Mouse (Mus musculus) c-Kit-positive CD71-positive TER-119-positive erythroid progenitor cells, embryonic 14.5 days (primary cell): ENCODE measurements around the gene Irx2.

Experiments used
- DNase-seq: peaks from one replicate; pipeline ENCODE4 v3.0.0-alpha.2; 2013; ENCODE audit warnings: low spot score

Irx2 gene

GRCm38 (mm10) chr13:72636331-72636851, 7.8 kb downstream of the Irx2 start:
- DNase-seq: no peak

GRCm38 (mm10) chr13:72637536-72637935, 8.9 kb downstream of the Irx2 start:
- DNase-seq: no peak

- DNase-seq: no peak
Observed at GRCm38 (mm10) chr13:72638401-72639130, 9.9 kb downstream of the Irx2 start.

DNA sequence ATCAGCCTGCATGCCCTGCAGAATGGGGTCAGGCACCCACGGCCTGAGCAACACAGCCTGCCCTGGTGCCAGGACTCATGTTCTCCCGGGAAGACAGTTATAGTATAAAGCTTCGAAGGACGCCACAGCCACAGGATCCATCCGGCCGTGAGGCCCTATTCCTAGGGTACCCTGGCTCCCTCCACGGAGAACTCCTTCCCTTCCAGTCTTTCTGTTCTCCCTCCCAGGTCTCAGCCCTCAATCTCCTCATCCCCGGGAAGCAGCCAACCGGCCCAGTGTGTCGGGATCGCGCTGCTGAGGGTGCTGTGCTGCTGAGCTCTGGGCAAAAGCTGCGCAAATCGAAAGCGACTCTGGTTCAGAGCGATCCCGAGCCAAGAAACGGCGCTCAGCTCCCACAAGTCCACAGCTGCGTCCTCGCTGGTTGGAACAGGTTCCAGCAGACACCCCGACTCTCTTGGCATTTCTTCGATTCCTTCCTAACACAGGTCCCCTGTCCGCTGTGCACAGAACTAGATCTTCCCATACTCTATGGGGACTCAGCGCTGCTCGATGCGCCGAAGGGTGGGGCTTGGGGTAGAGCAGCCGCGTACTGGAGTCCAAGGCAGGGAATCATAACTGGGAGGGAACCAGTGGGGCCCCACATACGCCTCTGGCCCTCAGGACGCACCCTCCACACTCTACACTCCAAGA, 11.0 kb downstream of the Irx2 start:
- no peak for DNase-seq

DNA sequence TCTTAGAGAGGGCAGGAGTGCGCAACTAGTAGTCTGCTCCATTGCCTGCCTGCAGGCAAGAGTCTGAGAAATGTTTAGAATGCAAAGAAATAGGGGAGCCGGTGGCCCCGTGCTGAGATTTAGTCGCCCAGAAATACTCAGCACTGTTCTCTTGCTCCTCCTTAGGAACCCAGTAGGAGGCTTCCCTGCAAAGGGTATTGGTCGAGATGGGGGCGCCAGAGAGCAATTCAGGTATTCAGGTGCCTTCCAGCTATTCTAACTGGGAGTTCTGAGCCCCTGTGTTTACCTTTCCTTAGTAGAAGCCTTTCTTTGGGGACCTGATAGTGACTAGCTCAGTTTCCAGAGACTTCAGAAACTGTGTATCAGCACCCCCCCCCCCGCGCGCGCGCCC, 11.5 kb downstream of the Irx2 start:
- no peak for DNase-seq

DNA sequence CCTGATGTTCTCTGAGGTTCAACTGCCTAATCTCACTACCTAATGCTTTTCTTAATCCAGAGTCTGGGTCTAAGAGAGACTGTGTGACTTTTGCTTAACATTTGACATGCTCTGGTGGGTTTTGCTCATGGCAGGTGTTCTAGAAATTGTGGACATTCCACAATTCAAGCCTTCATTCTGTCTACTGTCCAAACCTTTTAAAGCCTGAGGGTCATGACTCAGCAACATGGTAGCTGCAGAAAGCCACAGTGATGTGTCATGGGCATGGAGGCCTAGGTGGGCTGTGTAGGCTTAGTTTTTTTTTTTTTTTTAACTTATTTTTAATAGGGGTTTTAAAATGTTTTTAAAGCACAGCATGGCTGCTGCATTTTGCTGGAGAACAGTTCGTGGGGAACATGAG, 27.8 kb downstream of the Irx2 start:
- DNase-seq: no peak

DNA sequence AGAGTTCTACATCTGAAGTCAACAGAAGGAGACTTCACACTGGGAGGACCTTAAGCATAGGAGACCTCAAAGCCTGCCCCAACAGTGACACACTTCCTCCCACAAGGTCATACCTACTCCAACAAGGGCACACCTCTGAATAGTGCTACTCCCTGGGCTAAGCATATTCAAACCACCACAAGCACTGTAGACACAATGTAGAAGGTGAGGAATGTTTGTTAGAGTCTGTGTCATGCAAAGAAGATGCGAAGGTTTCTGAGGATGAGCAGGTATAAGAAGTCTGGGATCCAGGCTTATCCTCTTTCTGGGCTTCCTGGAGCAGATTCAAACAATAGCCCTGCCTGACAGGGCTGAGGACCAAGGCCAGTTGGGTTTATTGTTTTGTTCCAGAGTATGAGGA, 47.2 kb downstream of the Irx2 start:
- no peak for DNase-seq
